19 mouse cellular contexts compared by ENCODE assay signal in genomic region chr10:23216815-23217214, GRCm38 (mm10).
"Had no signal": no experiment of that assay in that cellular context is flagged by ENCODE, and none has a peak within 500 bp of the region (broad histone marks: within the 10 kb centered on the region; RNA-seq: fewer than 3 reads in every experiment).

No protein-coding gene starts in this region.

- ATAC-seq: intestine, postnatal 0 days; liver, postnatal 0 days had no signal

- H3K4me2 ChIP-seq: limb, embryonic 12.5 days; liver, embryonic 13.5 days; midbrain, embryonic 12.5 days; neural tube, embryonic 13.5 days; stomach, embryonic 15.5 days had no signal

- H3K4me3 ChIP-seq: limb, embryonic 12.5 days; liver, embryonic 13.5 days; megakaryocyte, embryonic 14.5 days; midbrain, embryonic 12.5 days; neural tube, embryonic 13.5 days; stomach, embryonic 15.5 days had no signal

- H3K9me3 ChIP-seq: limb, embryonic 12.5 days; liver, embryonic 13.5 days; midbrain, embryonic 12.5 days; neural tube, embryonic 13.5 days; stomach, embryonic 15.5 days had no signal

- H3K36me3 ChIP-seq: limb, embryonic 12.5 days; liver, embryonic 13.5 days; midbrain, embryonic 12.5 days; neural tube, embryonic 13.5 days; stomach, embryonic 15.5 days had no signal

- H3K9ac ChIP-seq: limb, embryonic 12.5 days; liver, embryonic 13.5 days; liver, postnatal 0 days; midbrain, embryonic 12.5 days; neural tube, embryonic 13.5 days; stomach, embryonic 15.5 days had no signal

- DNase-seq: kidney, adult 8-10 months; kidney, postnatal 25 days; layer of hippocampus, adult 9-11 months; layer of hippocampus, postnatal 36 days; liver; liver, embryonic 13.5 days; liver, postnatal 0 days; lung, postnatal 10 days; retina, postnatal 1 day; right cerebral cortex, postnatal 4 days; spleen, adult 18-20 months; thymus, postnatal 36 days had no signal

- H3K4me1 ChIP-seq: liver, embryonic 13.5 days; megakaryocyte, embryonic 14.5 days; neural tube, embryonic 13.5 days; stomach, embryonic 15.5 days had no signal

- H3K27me3 ChIP-seq: limb, embryonic 12.5 days; liver, embryonic 13.5 days; megakaryocyte, embryonic 14.5 days; midbrain, embryonic 12.5 days; neural tube, embryonic 13.5 days; stomach, embryonic 15.5 days had no signal

- H3K27ac ChIP-seq: limb, embryonic 12.5 days; liver, embryonic 13.5 days; macrophage; midbrain, embryonic 12.5 days; neural tube, embryonic 13.5 days; stomach, embryonic 15.5 days had no signal
